Mouse (Mus musculus): ENCODE results near the gene Ddx11. TPM values are rescaled to one million over a fixed set of nuclear protein-coding genes. Genes with fewer than 3 reads are reported as not detected.
"Not testable (repeated sequence)": the region's sequence is repeated elsewhere in the genome, so short reads cannot be mapped to it uniquely, and the experiment has no call there.

Gene Ddx11
- polyA plus RNA-seq, 1 experiment from 2014 or later = 24.1 TPM

DNA sequence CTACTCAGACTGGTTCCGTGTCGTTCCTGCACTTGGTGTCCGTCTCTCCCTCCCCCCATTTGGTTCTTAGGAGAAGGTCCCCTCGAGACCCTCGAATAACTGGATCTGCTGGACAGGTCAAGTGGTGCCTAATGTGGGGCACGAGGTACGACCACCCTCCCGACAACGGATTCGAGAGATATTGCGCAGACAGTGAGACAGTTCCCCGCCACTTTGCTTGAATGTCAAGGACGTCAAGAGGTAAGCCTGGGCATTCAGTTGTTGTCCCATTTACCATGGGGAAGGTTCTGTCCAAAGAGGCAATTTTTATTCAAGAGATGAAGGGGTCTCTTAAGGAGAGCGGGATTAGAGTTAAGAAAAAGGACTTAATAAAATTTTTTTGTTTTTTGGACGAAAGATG lies 47.7 kb downstream of the Ddx11 start:
- WGBS = 89% methylated on average over 15 of the region's 15 CpGs
- not testable (repeated sequence) for H3K27ac ChIP-seq (ENCODE audit: low read depth, low read length); H3K4me3 ChIP-seq (ENCODE audit: low read depth, low read length); H3K36me3 ChIP-seq (ENCODE audit: control insufficient read depth, insufficient read depth, low read length); H3K9ac ChIP-seq (ENCODE audit: low read depth, low read length); H3K4me2 ChIP-seq; DNase-seq (ENCODE audit: low spot score); ATAC-seq (replicated peaks; ENCODE audit: low FRiP score); H3K4me1 ChIP-seq (replicated peaks; ENCODE audit: control insufficient read depth, insufficient read depth, low read length); H3K27me3 ChIP-seq (replicated peaks; ENCODE audit: control insufficient read depth, insufficient read depth, low read length); H3K9me3 ChIP-seq (ENCODE audit: control insufficient read depth, low read length)

DNA sequence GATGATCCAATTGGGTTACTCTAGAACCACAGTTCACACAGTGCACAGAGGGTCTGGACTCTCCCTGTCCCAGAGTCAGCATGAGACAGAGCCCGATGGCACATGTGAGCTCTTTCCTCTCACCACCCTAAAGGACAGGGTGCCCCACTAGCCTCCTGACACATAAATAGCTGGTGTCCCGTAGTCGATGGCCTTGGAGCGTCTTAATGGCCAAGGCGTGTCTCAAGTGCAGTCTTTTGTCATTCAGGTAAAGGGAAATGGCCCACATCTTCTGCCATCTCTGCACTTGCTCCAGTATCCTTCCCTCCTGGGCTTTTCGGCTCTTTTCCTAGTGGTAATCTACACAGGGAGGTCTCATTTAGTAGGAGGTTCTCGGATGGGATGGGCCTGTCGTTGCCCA lies 67.3 kb downstream of the Ddx11 start:
- WGBS = 84% methylated on average over 8 of the region's 8 CpGs
- no peak overlapping the region for H3K9ac ChIP-seq (ENCODE audit: low read depth, low read length)
- H3K36me3 ChIP-seq (ENCODE audit: control insufficient read depth, insufficient read depth, low read length) = no peaks in the 10 kb centered on the region
- no peaks in the 10 kb centered on the region for H3K4me1 ChIP-seq (replicated peaks; ENCODE audit: control insufficient read depth, insufficient read depth, low read length)
- DNase-seq (ENCODE audit: low spot score) (no peak), ATAC-seq (replicated peaks; ENCODE audit: low FRiP score) (no peak)
- no peak overlapping the region for H3K4me3 ChIP-seq (ENCODE audit: low read depth, low read length)
- H3K4me2 ChIP-seq = no peak overlapping the region
- no peak overlapping the region for H3K27ac ChIP-seq (ENCODE audit: low read depth, low read length)
- no peaks in the 10 kb centered on the region for H3K27me3 ChIP-seq (replicated peaks; ENCODE audit: control insufficient read depth, insufficient read depth, low read length)
- no peaks in the 10 kb centered on the region for H3K9me3 ChIP-seq (ENCODE audit: control insufficient read depth, low read length)

DNA sequence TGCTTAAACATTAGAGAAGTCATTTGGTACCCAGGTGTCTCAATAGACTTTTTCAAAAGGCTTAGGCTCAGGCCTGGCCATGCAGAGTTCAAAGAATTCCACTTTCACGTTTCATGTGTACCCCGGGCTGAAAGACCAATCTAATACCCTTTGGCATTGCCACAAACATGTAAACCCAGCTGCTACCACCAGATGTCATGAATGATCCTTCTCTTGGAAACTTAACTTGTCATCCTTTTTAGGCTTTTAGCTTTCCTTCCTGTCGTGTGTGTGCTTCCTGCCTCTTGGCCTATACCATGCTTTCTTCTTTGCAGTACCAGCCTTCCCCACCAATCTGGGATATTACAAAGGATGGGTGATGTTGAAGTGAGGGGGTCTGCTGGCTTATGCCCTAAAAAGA lies 73.7 kb downstream of the Ddx11 start:
- WGBS = 55% methylated on average over 3 of the region's 3 CpGs
- Histone ChIP-seq H3K27me3 (replicated peaks; ENCODE audit: control insufficient read depth, insufficient read depth, low read length) (no peaks in the 10 kb centered on the region), H3K4me2 (no peak overlapping the region), H3K4me1 (replicated peaks; ENCODE audit: control insufficient read depth, insufficient read depth, low read length) (no peaks in the 10 kb centered on the region), H3K27ac (ENCODE audit: low read depth, low read length) (no peak overlapping the region), H3K36me3 (ENCODE audit: control insufficient read depth, insufficient read depth, low read length) (no peaks in the 10 kb centered on the region), H3K9me3 (ENCODE audit: control insufficient read depth, low read length) (no peaks in the 10 kb centered on the region), H3K4me3 (ENCODE audit: low read depth, low read length) (no peak overlapping the region), H3K9ac (ENCODE audit: low read depth, low read length) (no peak overlapping the region)
- DNase-seq (ENCODE audit: low spot score) = no peak
- ATAC-seq (replicated peaks; ENCODE audit: low FRiP score) = no peak

Other genes starting within 250 kb of the Ddx11 start
- gene Ralbp1, start 237.7 kb upstream of the Ddx11 start, polyA plus RNA-seq (2014; fragmentation: Nextera tagmentation; extraction: Ambion mirVana) = 48.7 and 55.2 TPM in 2 replicates
- 47.3 and 48.4 TPM in 2 replicates for gene Twsg1, start 172.3 kb upstream of the Ddx11 start, polyA plus RNA-seq (2014; fragmentation: Nextera tagmentation; extraction: Ambion mirVana)
- 12.5 and 15.3 TPM in 2 replicates for gene Ankrd12, start 46.4 kb upstream of the Ddx11 start, polyA plus RNA-seq (2014; fragmentation: Nextera tagmentation; extraction: Ambion mirVana)
- gene Ndufv2, start 22.0 kb upstream of the Ddx11 start, polyA plus RNA-seq (2014; fragmentation: Nextera tagmentation; extraction: Ambion mirVana) = 352 TPM in 2 replicates
- 31.5 and 33.3 TPM in 2 replicates for gene Washc1, start 12.0 kb upstream of the Ddx11 start, polyA plus RNA-seq (2014; fragmentation: Nextera tagmentation; extraction: Ambion mirVana)